Comparison of ENCODE assay signal across 25 mouse cellular contexts in genomic region chr9:99169029-99169428, GRCm38 (mm10).
"Had no signal": no experiment of that assay in that cellular context is flagged by ENCODE, and none has a peak within 500 bp of the region (broad histone marks: within the 10 kb centered on the region; RNA-seq: fewer than 3 reads in every experiment).

No protein-coding gene starts in this region.

- H3K4me3 ChIP-seq: heart, embryonic 10.5 days; heart, embryonic 12.5 days; intestine, embryonic 15.5 days; layer of hippocampus, adult 2 months; left cerebral cortex, adult 2 months; liver, embryonic 13.5 days; liver, embryonic 15.5 days had no signal

- H3K27ac ChIP-seq: heart, embryonic 10.5 days; hindbrain, embryonic 14.5 days; intestine, embryonic 15.5 days; layer of hippocampus, adult 2 months; left cerebral cortex, adult 2 months; liver, embryonic 13.5 days; liver, embryonic 15.5 days had no signal

- H3K4me2 ChIP-seq: heart, embryonic 12.5 days; hindbrain, embryonic 14.5 days; intestine, embryonic 15.5 days; liver, embryonic 11.5 days; liver, embryonic 13.5 days; liver, embryonic 15.5 days had no signal

- H3K9me3 ChIP-seq: heart, embryonic 10.5 days; heart, embryonic 12.5 days; intestine, embryonic 15.5 days; liver, embryonic 13.5 days; liver, embryonic 15.5 days had no signal

- H3K36me3 ChIP-seq: heart, embryonic 10.5 days; heart, embryonic 12.5 days; intestine, embryonic 15.5 days; liver, embryonic 13.5 days; liver, embryonic 15.5 days had no signal

- H3K27me3 ChIP-seq: intestine, embryonic 15.5 days had no signal

- ATAC-seq: hindbrain, embryonic 16.5 days; inflammation-experienced regulatory T-cells, adult 6 months; intestine, embryonic 15.5 days; intestine, postnatal 0 days; liver, postnatal 0 days had no signal

- DNase-seq: gastrocnemius, postnatal 14 days; gastrocnemius, postnatal 36 days; heart, adult 18-20 months; heart, postnatal 10 days; heart, postnatal 4 days; kidney, adult 18-20 months; kidney, adult 8-10 months; kidney, postnatal 10 days; kidney, postnatal 25 days; kidney, postnatal 4 days; left cerebral cortex, postnatal 4 days; liver; liver, embryonic 13.5 days; liver, postnatal 0 days had no signal

- H3K9ac ChIP-seq: heart, embryonic 12.5 days; hindbrain, embryonic 14.5 days; intestine, embryonic 15.5 days; liver, embryonic 13.5 days; liver, embryonic 15.5 days; liver, postnatal 0 days had no signal

- H3K4me1 ChIP-seq: intestine, embryonic 15.5 days had no signal
